Mouse (Mus musculus) G1E (cell line): Measurements from ENCODE around the gene Dhx9. TPM values are rescaled to one million over a fixed set of nuclear protein-coding genes. Genes with fewer than 3 reads are reported as not detected.

Source experiments
- ATAC-seq: 2 replicates; pipeline ENCODE4 v1.8.0; 2016; ENCODE audit warnings: mild to moderate bottlenecking; ENCODE audit not compliant: insufficient number of reproducible peaks, poor library complexity, low FRiP score, severe bottlenecking; ENCODE audit errors: extremely low read depth
- DNase-seq: peaks from one replicate; pipeline ENCODE4 v3.0.0; 2012; ENCODE audit warnings: low spot score
- H3K27me3 ChIP-seq: 2 replicates; pipeline ENCODE4 v1.6.1; 2012; ENCODE audit warnings: mild to moderate bottlenecking, low read length, inconsistent platforms; ENCODE audit not compliant: insufficient read depth
- H3K36me3 ChIP-seq: replicated peaks from 2 replicates; pipeline ENCODE3; 2012; ENCODE audit warnings: mild to moderate bottlenecking, inconsistent platforms
- H3K4me1 ChIP-seq: 2 replicates; pipeline ENCODE4 v1.6.1; 2012; ENCODE audit warnings: low read depth, low read length, inconsistent platforms, mixed read lengths; ENCODE audit not compliant: insufficient read depth
- H3K4me3 ChIP-seq: 2 replicates; pipeline ENCODE4 v1.5.1; 2012; ENCODE audit warnings: low read depth, mild to moderate bottlenecking, inconsistent platforms, low read length, moderate library complexity, mixed read lengths
- H3K9me3 ChIP-seq: replicated peaks from 2 replicates; pipeline ENCODE4 v1.6.1; 2012; ENCODE audit warnings: inconsistent platforms
- CTCF ChIP-seq: IDR thresholded peaks from 2 replicates; pipeline ENCODE4 v1.5.1; 2012; ENCODE audit warnings: low read depth, low read length, inconsistent platforms, mixed read lengths
- GATA1 ChIP-seq: IDR thresholded peaks from 2 replicates; pipeline ENCODE4 v1.6.1; 2012; ENCODE audit warnings: borderline replicate concordance, low read length, inconsistent platforms, mixed read lengths
- GATA2 ChIP-seq: IDR thresholded peaks from 2 replicates; pipeline ENCODE4 v1.6.1; 2012; ENCODE audit warnings: low read depth, low read length, inconsistent platforms, borderline replicate concordance
- POLR2AphosphoS5 ChIP-seq: IDR thresholded peaks from 2 replicates; pipeline ENCODE4 v1.6.1; 2012; ENCODE audit warnings: low read depth, low read length, inconsistent platforms; ENCODE audit not compliant: insufficient replicate concordance
- TAL1 ChIP-seq: conservative IDR thresholded peaks from 2 replicates; pipeline ENCODE4 v1.6.1; 2012; ENCODE audit warnings: low read depth, low read length, inconsistent platforms, mixed read lengths
- polyA plus RNA-seq: library from polyadenylated mRNA; stranded (reverse); fragments of >175 nt; gene quantifications from 2 replicates; pipeline ENCODE4 v1.2.3, GENCODE M21; 2012
- total RNA-seq, 2 experiments: library from RNA; stranded (forward) in 1 of 2; stranded (reverse) in 1 of 2; fragments of 200-1000 nt in 1 of 2; fragments of >200 nt in 1 of 2; fragmentation: Nextera tagmentation in 1 of 2; gene quantifications; 2 replicates each; pipeline ENCODE4 v1.2.3; 2014 to 2017

The Dhx9 gene
- total and polyA plus RNA-seq, 3 experiments: 42.7 to 259 (median 170) TPM

- TF ChIP-seq GATA2: no peak
- no peak for TF ChIP-seq TAL1
- no peak for TF ChIP-seq CTCF
- TF ChIP-seq POLR2AphosphoS5: no peak
- TF ChIP-seq GATA1: no peak
- H3K36me3 ChIP-seq: no peaks in the 10 kb centered on the region
- no peak for DNase-seq
- H3K27me3 ChIP-seq: peaks cover 3% of the 10 kb centered on the region; the same call in 1 of the 2 replicates
- no peak overlapping the region for H3K4me3 ChIP-seq
- ATAC-seq: no peak
- no peaks in the 10 kb centered on the region for H3K9me3 ChIP-seq
- peaks cover 21% of the 10 kb centered on the region for H3K4me1 ChIP-seq
Measured at GRCm38 (mm10) chr1:153496030-153496429, 8.6 kb upstream of the Dhx9 start.

GRCm38 (mm10) chr1:153493931-153494330 is 6.5 kb upstream of the Dhx9 start:
- TF ChIP-seq CTCF (no peak), POLR2AphosphoS5 (no peak), TAL1 (no peak), GATA1 (no peak), GATA2 (no peak)
- H3K4me3 ChIP-seq: no peak overlapping the region
- H3K9me3 ChIP-seq: no peaks in the 10 kb centered on the region
- ATAC-seq (no peak), DNase-seq (no peak)
- peaks cover 3% of the 10 kb centered on the region; the same call in 1 of the 2 replicates for H3K27me3 ChIP-seq
- H3K36me3 ChIP-seq: no peaks in the 10 kb centered on the region
- peaks cover 24% of the 10 kb centered on the region for H3K4me1 ChIP-seq

- TF ChIP-seq GATA2 (no peak), POLR2AphosphoS5 (no peak), CTCF (no peak), GATA1 (no peak), TAL1 (no peak)
- no peaks in the 10 kb centered on the region for H3K9me3 ChIP-seq
- H3K36me3 ChIP-seq: no peaks in the 10 kb centered on the region
- ATAC-seq: no peak; the same call in 1 of the 2 replicates
- peaks cover 3% of the 10 kb centered on the region; the same call in 1 of the 2 replicates for H3K27me3 ChIP-seq
- DNase-seq: no peak
- peaks cover 30% of the 10 kb centered on the region for H3K4me1 ChIP-seq
- H3K4me3 ChIP-seq: no peak overlapping the region
Measured at GRCm38 (mm10) chr1:153493338-153493737, 5.9 kb upstream of the Dhx9 start.

GRCm38 (mm10) chr1:153491822-153492221 is 4.4 kb upstream of the Dhx9 start:
- Histone ChIP-seq H3K4me3 (no peak overlapping the region), H3K36me3 (no peaks in the 10 kb centered on the region), H3K4me1 (peaks cover 29% of the 10 kb centered on the region), H3K9me3 (no peaks in the 10 kb centered on the region), H3K27me3 (peaks cover 3% of the 10 kb centered on the region; the same call in 1 of the 2 replicates)
- ATAC-seq (no peak), DNase-seq (no peak)
- TF ChIP-seq GATA1: no peak
- TF ChIP-seq TAL1: no peak
- no peak for TF ChIP-seq GATA2

- Histone ChIP-seq H3K4me3 (no peak overlapping the region), H3K36me3 (no peaks in the 10 kb centered on the region), H3K27me3 (peaks cover 3% of the 10 kb centered on the region; the same call in 1 of the 2 replicates), H3K4me1 (peaks cover 29% of the 10 kb centered on the region), H3K9me3 (no peaks in the 10 kb centered on the region)
- ATAC-seq (no peak), DNase-seq (no peak)
- TF ChIP-seq GATA2: no peak
- TF ChIP-seq TAL1: no peak
- no peak for TF ChIP-seq CTCF
- no peak for TF ChIP-seq POLR2AphosphoS5
- no peak for TF ChIP-seq GATA1
Measured at GRCm38 (mm10) chr1:153491345-153491744, 3.9 kb upstream of the Dhx9 start.

GRCm38 (mm10) chr1:153489963-153490362 is 2.5 kb upstream of the Dhx9 start:
- peaks cover 35% of the 10 kb centered on the region for H3K4me1 ChIP-seq
- peaks cover 3% of the 10 kb centered on the region; the same call in 1 of the 2 replicates for H3K27me3 ChIP-seq
- H3K9me3 ChIP-seq: no peaks in the 10 kb centered on the region
- DNase-seq (no peak), ATAC-seq (no peak)
- H3K4me3 ChIP-seq: no peak overlapping the region
- H3K36me3 ChIP-seq: no peaks in the 10 kb centered on the region
- TF ChIP-seq TAL1 (no peak), POLR2AphosphoS5 (no peak)

- no peaks in the 10 kb centered on the region for H3K36me3 ChIP-seq
- H3K4me1 ChIP-seq: peaks cover 39% of the 10 kb centered on the region
- H3K4me3 ChIP-seq: no peak overlapping the region
- no peak for TF ChIP-seq POLR2AphosphoS5
- TF ChIP-seq CTCF: no peak
- no peak for TF ChIP-seq TAL1
- no peak for TF ChIP-seq GATA2
- no peak for TF ChIP-seq GATA1
- H3K27me3 ChIP-seq: peaks cover 3% of the 10 kb centered on the region; the same call in 1 of the 2 replicates
- H3K9me3 ChIP-seq: no peaks in the 10 kb centered on the region
- no peak for ATAC-seq
- DNase-seq: no peak
Measured at GRCm38 (mm10) chr1:153489540-153489939, 2.1 kb upstream of the Dhx9 start.
